Mouse (Mus musculus) T-cell, adult 2 months (primary cell): ENCODE data around the gene Gdf2.

Experiments
- DNase-seq: peaks from one replicate; pipeline ENCODE4 v3.0.0; 2022; ENCODE audit warnings: low spot score

Gdf2 gene

GRCm38 (mm10) chr14:33958186-33958585, 17.3 kb downstream of the Gdf2 start:
- DNase-seq, result no peak

- DNase-seq, result no peak
Observed at GRCm38 (mm10) chr14:33958841-33959240, 18.0 kb downstream of the Gdf2 start.

DNA sequence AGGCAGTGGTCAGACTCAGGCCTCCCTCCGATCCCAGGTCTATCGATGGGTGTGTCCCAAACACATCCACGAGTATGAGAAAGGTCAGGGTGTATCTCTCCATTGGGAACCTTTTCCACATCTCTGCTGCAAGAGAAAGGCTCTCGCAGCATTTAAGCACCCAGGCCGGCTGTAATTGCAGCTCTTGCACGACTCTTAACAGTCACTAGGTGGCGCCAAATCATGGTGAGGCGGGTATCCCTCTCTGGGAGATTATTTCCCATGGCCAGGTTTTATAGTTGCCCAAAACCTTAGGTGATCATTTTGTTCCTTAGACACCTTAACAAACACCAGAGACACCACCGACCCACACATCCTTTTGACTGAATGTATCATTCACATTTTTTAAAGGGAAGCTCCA, 18.5 kb downstream of the Gdf2 start:
- DNase-seq, result no peak

DNA sequence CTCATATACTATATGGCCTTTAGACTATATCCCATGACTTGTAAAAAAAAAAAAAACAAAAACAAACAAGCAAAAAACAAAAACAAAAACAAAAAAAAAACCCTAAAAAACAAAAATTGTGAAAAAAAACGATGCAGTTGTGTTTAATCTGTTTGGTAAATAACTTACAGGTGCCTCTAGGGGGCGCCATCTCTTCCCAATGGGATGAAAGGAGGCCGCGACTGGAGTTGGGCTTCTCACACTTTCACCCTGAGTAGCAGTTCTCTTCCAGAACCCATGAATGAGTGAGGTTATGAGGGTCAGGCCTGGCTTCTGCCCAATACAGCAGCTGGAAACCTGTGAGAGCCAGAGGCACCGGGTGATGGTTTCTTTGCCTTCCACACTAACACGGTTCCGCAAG, 24.8 kb downstream of the Gdf2 start:
- no peak for DNase-seq

GRCm38 (mm10) chr14:33972679-33973078, 31.8 kb downstream of the Gdf2 start:
- no peak for DNase-seq

DNA sequence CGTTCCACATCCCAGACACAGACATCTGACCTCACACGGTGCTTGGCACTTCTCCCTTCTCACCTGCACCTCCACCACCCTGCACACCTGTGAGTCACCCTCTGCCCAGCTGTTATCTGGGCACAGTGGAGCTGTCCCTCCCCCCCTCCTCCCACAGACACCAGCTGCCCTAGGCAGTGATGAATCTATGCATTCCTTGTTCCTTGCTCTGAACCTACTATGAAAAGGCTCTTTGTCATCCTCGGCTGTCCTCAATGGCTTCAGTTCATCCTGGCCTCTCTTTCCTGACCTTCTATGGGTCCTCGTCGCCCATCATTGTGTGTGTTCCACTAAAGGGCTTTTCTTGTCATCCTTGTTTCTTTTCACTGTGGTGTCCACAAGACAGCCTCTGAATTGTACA, 33.9 kb downstream of the Gdf2 start:
- no peak for DNase-seq

- DNase-seq, result no peak
Observed at GRCm38 (mm10) chr14:33977748-33978147, 36.9 kb downstream of the Gdf2 start.

GRCm38 (mm10) chr14:33978604-33979059, 37.8 kb downstream of the Gdf2 start, which contains the start of gene Zfp488:
Zfp488 (minus strand) TSS chr14:33978764.
- DNase-seq, result no peak

DNA sequence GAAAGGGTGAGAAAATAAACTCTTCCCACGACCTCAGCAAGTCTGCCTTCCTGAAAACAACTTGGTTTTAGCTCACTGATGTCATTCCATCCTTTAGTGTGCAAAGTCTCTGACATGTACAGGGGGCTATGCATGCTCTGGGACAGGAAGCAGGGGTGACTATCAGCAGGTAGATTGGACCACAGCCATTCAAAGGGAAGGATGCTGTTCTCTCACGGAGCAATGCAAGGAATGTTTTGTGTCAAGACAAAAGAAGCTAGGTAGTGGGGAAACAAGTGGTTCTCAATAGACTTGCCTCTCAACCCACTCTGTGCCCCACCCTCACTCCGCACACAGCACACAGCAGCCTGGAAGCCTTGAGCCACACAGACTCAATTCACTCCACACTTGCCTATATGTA, 48.4 kb downstream of the Gdf2 start:
- no peak for DNase-seq

DNA sequence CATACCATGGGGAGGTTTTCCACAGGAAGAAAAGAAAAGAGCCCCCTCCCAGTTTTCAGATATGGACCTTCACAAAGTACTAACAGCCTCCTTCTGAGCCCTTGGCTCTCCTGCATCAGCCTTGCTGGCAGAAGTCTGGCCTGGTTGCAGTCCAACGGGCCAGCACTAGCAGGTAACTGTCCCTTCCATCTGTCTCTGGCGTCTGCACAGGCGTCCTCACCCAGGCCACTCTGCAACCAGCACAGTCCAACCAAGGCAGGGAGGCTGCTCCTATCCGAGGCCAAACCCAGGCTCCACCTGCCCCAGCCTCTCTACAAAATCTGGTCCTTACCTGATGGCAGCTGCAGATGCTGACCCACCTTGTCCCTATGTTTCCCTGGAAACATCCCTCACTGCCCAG, 51.1 kb downstream of the Gdf2 start:
- no peak for DNase-seq

- no peak for DNase-seq
Observed at GRCm38 (mm10) chr14:33993051-33993450, 52.2 kb downstream of the Gdf2 start.

- no peak for DNase-seq
Observed at GRCm38 (mm10) chr14:33993521-33994289, 52.9 kb downstream of the Gdf2 start.
